In the genomic region with DNA sequence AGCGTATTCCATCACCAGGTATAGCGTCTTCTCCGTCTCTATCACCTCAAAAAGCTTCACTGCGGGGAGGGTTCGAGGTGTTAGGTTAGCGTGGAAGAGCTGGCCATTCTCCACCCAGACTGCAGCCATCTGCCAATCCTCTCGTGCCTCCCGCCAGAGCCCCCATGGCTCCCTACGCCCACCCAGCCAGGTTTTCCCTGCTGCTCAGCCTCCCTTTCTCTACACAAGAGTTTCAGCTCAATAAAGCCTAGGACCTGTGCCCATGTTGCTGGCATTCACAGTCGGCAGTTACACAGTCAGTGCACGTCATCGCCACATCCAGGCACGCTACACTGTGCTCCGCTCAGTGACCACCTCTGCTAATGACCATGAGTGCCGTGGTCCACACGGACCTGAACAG, we compare ENCODE assay signal across 26 mouse cellular contexts. TPM values are rescaled to one million over a fixed set of nuclear protein-coding genes. Genes with fewer than 3 reads are reported as not detected.
DNase-seq lines count a peak whose midpoint lies in the region; ATAC-seq and TF ChIP-seq lines count a peak whose summit lies in the region.
"Had no signal": no experiment of that assay in that cellular context is flagged by ENCODE, and none has a peak within 500 bp of the region (broad histone marks: within the 10 kb centered on the region; RNA-seq: fewer than 3 reads in every experiment).

No protein-coding gene starts in this region.

- no peak for TF ChIP-seq POLR2A in cerebellum, adult 2 months (IDR thresholded peaks at IDR 0.05; ENCODE audit: borderline replicate concordance, insufficient read depth, low read length)

- no peak overlapping the region for H3K9ac ChIP-seq in forebrain, postnatal 0 days
- H3K9ac ChIP-seq in forebrain, embryonic 12.5 days = no peak overlapping the region
- no peak overlapping the region for H3K9ac ChIP-seq in hindbrain, embryonic 16.5 days (ENCODE audit: low read depth, low read length)
- H3K9ac ChIP-seq: heart, embryonic 12.5 days; neural tube, embryonic 13.5 days had no signal

- no peak for TF ChIP-seq CTCF in forebrain, postnatal 0 days (IDR thresholded peaks at IDR 0.05; ENCODE audit: low read depth)
- no peak for TF ChIP-seq CTCF in cerebellum, adult 2 months (IDR thresholded peaks at IDR 0.05; ENCODE audit: borderline replicate concordance, insufficient read depth, low read depth, low read length)

- peaks cover 66% of the 10 kb centered on the region for H3K36me3 ChIP-seq in forebrain, postnatal 0 days (ENCODE audit: insufficient read depth)
- peaks cover 88% of the 10 kb centered on the region for H3K36me3 ChIP-seq in forebrain, embryonic 12.5 days (replicated peaks)
- peaks cover 35% of the 10 kb centered on the region for H3K36me3 ChIP-seq in hindbrain, embryonic 16.5 days (ENCODE audit: control insufficient read depth, insufficient read depth, low read length)

- 76% methylated on average over 14 of the region's 16 CpGs for WGBS in forebrain, postnatal 0 days
- 95% methylated on average over 16 of the region's 16 CpGs for WGBS in forebrain, embryonic 12.5 days
- 21% methylated on average over 16 of the region's 16 CpGs for WGBS in cerebellum, adult 2 months
- 89% methylated on average over 16 of the region's 16 CpGs for WGBS in hindbrain, embryonic 16.5 days

- intact Hi-C loops in left cerebral cortex, postnatal 4 days (cut with DNase I) = no loop called here

- H3K9me3 ChIP-seq in forebrain, postnatal 0 days (ENCODE audit: low read length) = no peaks in the 10 kb centered on the region
- no peaks in the 10 kb centered on the region for H3K9me3 ChIP-seq in forebrain, embryonic 12.5 days
- no peaks in the 10 kb centered on the region for H3K9me3 ChIP-seq in hindbrain, embryonic 16.5 days (ENCODE audit: control insufficient read depth, low read length)
- H3K9me3 ChIP-seq: G1E; heart, embryonic 12.5 days; neural tube, embryonic 13.5 days had no signal

- H3K4me3 ChIP-seq in forebrain, postnatal 0 days (ENCODE audit: low read depth, low read length) = no peak overlapping the region
- H3K4me3 ChIP-seq in forebrain, embryonic 12.5 days (replicated peaks) = no peak overlapping the region
- no peak overlapping the region for H3K4me3 ChIP-seq in cerebellum, adult 2 months (replicated peaks; ENCODE audit: insufficient read depth, low read depth, low read length)
- H3K4me3 ChIP-seq in hindbrain, embryonic 16.5 days (ENCODE audit: low read length) = no peak overlapping the region
- H3K4me3 ChIP-seq: heart, embryonic 12.5 days; myocyte; neural tube, embryonic 13.5 days had no signal

- DNase-seq in forebrain, postnatal 0 days = peak; percentile 39
- DNase-seq in left cerebral cortex, postnatal 4 days = peak; percentile 50
- no peak for DNase-seq in left cerebral cortex, adult 11 months (ENCODE audit: low spot score)
- peak; percentile 69 to 78 for DNase-seq in cerebellum, adult 2 months
- DNase-seq in cerebellum, postnatal 10 days = peak; percentile 85 to 89
- DNase-seq in adrenal gland, adult (ENCODE audit: inconsistent age in 2 of 2, low spot score in 1 of 2) = no peak
- DNase-seq: adrenal gland, adult 2 months; B cell, adult 2 months; gastrocnemius, postnatal 25 days; heart, adult 18-20 months; heart, postnatal 10 days; kidney, adult 18-20 months; lung, postnatal 4 days had no signal

- no peak overlapping the region for H3K4me2 ChIP-seq in forebrain, postnatal 0 days (ENCODE audit: low read depth)
- no peak overlapping the region for H3K4me2 ChIP-seq in forebrain, embryonic 12.5 days
- no peak overlapping the region for H3K4me2 ChIP-seq in hindbrain, embryonic 16.5 days (ENCODE audit: low read length)
- H3K4me2 ChIP-seq: heart, embryonic 12.5 days; neural tube, embryonic 13.5 days had no signal

- H3K4me1 ChIP-seq in forebrain, postnatal 0 days (ENCODE audit: insufficient read depth) = no peaks in the 10 kb centered on the region
- no peaks in the 10 kb centered on the region for H3K4me1 ChIP-seq in forebrain, embryonic 12.5 days
- peaks cover 4% of the 10 kb centered on the region for H3K4me1 ChIP-seq in cerebellum, adult 2 months (ENCODE audit: control insufficient read depth, insufficient read depth, low read length)
- no peaks in the 10 kb centered on the region for H3K4me1 ChIP-seq in hindbrain, embryonic 16.5 days (ENCODE audit: control insufficient read depth, insufficient read depth, low read depth, low read length)
- H3K4me1 ChIP-seq: neural tube, embryonic 13.5 days had no signal

- no peaks in the 10 kb centered on the region for H3K27me3 ChIP-seq in forebrain, postnatal 0 days (ENCODE audit: insufficient read depth, low read length)
- no peaks in the 10 kb centered on the region for H3K27me3 ChIP-seq in forebrain, embryonic 12.5 days
- H3K27me3 ChIP-seq in cerebellum, adult 2 months (ENCODE audit: control insufficient read depth, insufficient read depth, low read length) = no peaks in the 10 kb centered on the region
- H3K27me3 ChIP-seq in hindbrain, embryonic 16.5 days (replicated peaks; ENCODE audit: control insufficient read depth, insufficient read depth, low read length) = no peaks in the 10 kb centered on the region
- H3K27me3 ChIP-seq: CH12.LX; heart, embryonic 12.5 days; neural tube, embryonic 13.5 days; Patski had no signal

- peak; percentile 32 for ATAC-seq in forebrain, postnatal 0 days
- ATAC-seq in forebrain, embryonic 12.5 days (ENCODE audit: low FRiP score) = no peak
- ATAC-seq in hindbrain, embryonic 16.5 days = no peak
- ATAC-seq: midbrain, embryonic 16.5 days; Patski had no signal

- no peak overlapping the region for H3K27ac ChIP-seq in forebrain, postnatal 0 days (ENCODE audit: low read depth, low read length)
- no peak overlapping the region for H3K27ac ChIP-seq in forebrain, embryonic 12.5 days
- H3K27ac ChIP-seq in cerebellum, adult 2 months (ENCODE audit: insufficient read depth, low read length) = no peak overlapping the region
- H3K27ac ChIP-seq in hindbrain, embryonic 16.5 days (ENCODE audit: low read depth, low read length) = no peak overlapping the region
- H3K27ac ChIP-seq: kidney, postnatal 0 days; neural tube, embryonic 13.5 days had no signal

RNA-seq across cellular contexts. Expression of a gene that starts 10.9 kb away (rescaled TPM):
- 46.7 and 47.1 TPM in 2 replicates for total RNA-seq in forebrain, postnatal 0 days (2014; rRNA removed)
- 16.1 and 21.0 TPM in 2 replicates for polyA plus RNA-seq in forebrain, postnatal 0 days (2015; fragmentation: Nextera tagmentation; extraction: Ambion mirVana)
- 14.0 and 14.3 TPM in 2 replicates for polyA plus RNA-seq in forebrain, embryonic 12.5 days (2016; fragmentation: Nextera tagmentation; extraction: Ambion mirVana)
- 100 to 1,000 TPM; 118 to 119 TPM for total RNA-seq in left cerebral cortex, postnatal 4 days (2021)
- polyA plus RNA-seq in cerebellum, adult 2 months (2012; rRNA removed) = 50.3 and 52.8 TPM in 2 replicates
- 13.5 and 15.9 TPM in 2 replicates for polyA plus RNA-seq in hindbrain, embryonic 16.5 days (2015; fragmentation: Nextera tagmentation; extraction: Ambion mirVana)

RNA-seq across cellular contexts. Expression of a gene that starts 15.4 kb away (rescaled TPM):
- 0.14 and 0.23 TPM in 2 replicates for total RNA-seq in forebrain, postnatal 0 days (2014; rRNA removed)
- polyA plus RNA-seq in forebrain, postnatal 0 days (2015; fragmentation: Nextera tagmentation; extraction: Ambion mirVana) = 0.36 and 0.38 TPM in 2 replicates
- polyA plus RNA-seq in forebrain, embryonic 12.5 days (2016; fragmentation: Nextera tagmentation; extraction: Ambion mirVana) = 0.51 and 0.69 TPM in 2 replicates
- total RNA-seq in left cerebral cortex, postnatal 4 days (2021) = under 1 TPM; 0.42 to 0.46 TPM
- 0.21 and 0.57 TPM in 2 replicates for polyA plus RNA-seq in cerebellum, adult 2 months (2012; rRNA removed)
- polyA plus RNA-seq in hindbrain, embryonic 16.5 days (2015; fragmentation: Nextera tagmentation; extraction: Ambion mirVana) = 0.97 and 1.5 TPM in 2 replicates
- total RNA-seq: G1E had no signal
- polyA plus RNA-seq: myocyte, Patski had no signal

RNA-seq across cellular contexts. Expression of a gene that starts 43.1 kb away (rescaled TPM):
- 0.48 and 4.2 TPM in 2 replicates for total RNA-seq in forebrain, postnatal 0 days (2014; rRNA removed)
- not detected in 2 replicates for polyA plus RNA-seq in forebrain, postnatal 0 days (2015; fragmentation: Nextera tagmentation; extraction: Ambion mirVana)
- not detected in 2 replicates for polyA plus RNA-seq in forebrain, embryonic 12.5 days (2016; fragmentation: Nextera tagmentation; extraction: Ambion mirVana)
- total RNA-seq in left cerebral cortex, postnatal 4 days (2021) = not detected
- polyA plus RNA-seq in cerebellum, adult 2 months (2012; rRNA removed) = 0.08 and 0.11 TPM in 2 replicates
- polyA plus RNA-seq in hindbrain, embryonic 16.5 days (2015; fragmentation: Nextera tagmentation; extraction: Ambion mirVana) = 0.64 and 47.3 TPM in 2 replicates
- total RNA-seq: adrenal gland, adult 2 months; megakaryocyte-erythroid progenitor cell, adult 5-6 weeks had no signal
- polyA plus RNA-seq: forebrain, embryonic 11.5 days; G1E; hindbrain, embryonic 11.5 days; Patski had no signal

RNA-seq across cellular contexts. Expression of a gene that starts 43.8 kb away (rescaled TPM):
- total RNA-seq in forebrain, postnatal 0 days (2014; rRNA removed) = 2.2 and 3.0 TPM in 2 replicates
- polyA plus RNA-seq in forebrain, postnatal 0 days (2015; fragmentation: Nextera tagmentation; extraction: Ambion mirVana) = 2.1 and 2.9 TPM in 2 replicates
- polyA plus RNA-seq in forebrain, embryonic 12.5 days (2016; fragmentation: Nextera tagmentation; extraction: Ambion mirVana) = 2.8 and 5.4 TPM in 2 replicates
- 1 to 10 TPM; 1.2 to 1.3 TPM for total RNA-seq in left cerebral cortex, postnatal 4 days (2021)
- 1.7 and 2.1 TPM in 2 replicates for polyA plus RNA-seq in cerebellum, adult 2 months (2012; rRNA removed)
- 2.2 and 2.5 TPM in 2 replicates for polyA plus RNA-seq in hindbrain, embryonic 16.5 days (2015; fragmentation: Nextera tagmentation; extraction: Ambion mirVana)
- total RNA-seq: megakaryocyte-erythroid progenitor cell, adult 5-6 weeks had no signal

Comparison
In these comparisons a context has a peak if more than half of its experiments do, and no peak if none do; other contexts are left out.
1. DNase-seq: peak in forebrain, postnatal 0 days (single experiment), left cerebral cortex, postnatal 4 days (single experiment), cerebellum, adult 2 months (2 of 2) and cerebellum, postnatal 10 days (2 of 2); none in left cerebral cortex, adult 11 months (single experiment) and adrenal gland, adult (0 of 2).